Mouse (Mus musculus): Measurements from ENCODE around the gene Olfr1105. TPM values are rescaled to one million over a fixed set of nuclear protein-coding genes. Genes with fewer than 3 reads are reported as not detected.

Olfr1105 gene
- total RNA-seq (2023), result not detected in 2 replicates

GRCm38 (mm10) chr2:87036431-87036830 is at the start of gene Olfr1105:
Gene Olfr1105 (minus strand): TSS chr2:87036531.

DNA sequence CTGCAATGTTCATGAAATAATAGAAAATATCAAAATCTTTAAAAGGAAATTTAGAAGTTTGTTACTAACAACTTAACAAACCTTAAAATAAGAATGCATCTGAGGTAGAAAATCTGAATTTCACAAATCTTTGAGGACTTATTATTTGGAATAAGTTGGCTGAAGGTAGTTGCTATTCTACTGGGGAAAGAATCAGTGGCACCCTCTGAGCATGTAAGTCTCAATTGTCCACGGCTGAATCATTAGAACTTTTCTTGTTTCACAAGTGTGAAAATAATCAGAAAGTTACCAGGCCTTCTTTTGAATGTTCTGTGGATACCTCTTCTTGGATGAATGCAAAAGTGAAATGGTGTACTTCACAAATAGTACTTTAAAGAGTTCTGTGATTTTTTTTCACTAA is 39.4 kb upstream of the Olfr1105 start, which contains the start of gene Olfr1107:
Gene Olfr1107, minus strand, starts transcription at position 101 of the 400 bp plus-strand sequence.

DNA sequence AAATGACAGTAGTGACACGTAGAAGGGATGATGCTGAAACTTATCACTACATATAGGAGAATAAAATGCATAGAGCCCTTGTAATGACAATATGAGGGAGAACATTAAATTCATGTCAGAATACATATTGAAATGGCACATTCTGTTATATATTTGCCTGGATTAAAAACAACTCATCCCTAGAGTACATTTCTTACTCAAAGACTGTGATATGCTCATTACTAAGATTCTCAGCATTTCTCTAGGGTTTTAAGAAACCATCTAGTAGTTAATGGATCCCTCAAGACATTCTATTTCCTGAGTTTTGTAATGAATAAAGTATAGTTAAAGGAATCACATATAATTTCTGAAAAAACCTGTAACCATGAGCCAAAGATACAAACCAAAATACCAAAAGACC is 15.8 kb upstream of the Olfr1105 start, which contains the start of gene Olfr1106:
Gene Olfr1106, minus strand, starts transcription at position 101 of the 400 bp plus-strand sequence.

DNA sequence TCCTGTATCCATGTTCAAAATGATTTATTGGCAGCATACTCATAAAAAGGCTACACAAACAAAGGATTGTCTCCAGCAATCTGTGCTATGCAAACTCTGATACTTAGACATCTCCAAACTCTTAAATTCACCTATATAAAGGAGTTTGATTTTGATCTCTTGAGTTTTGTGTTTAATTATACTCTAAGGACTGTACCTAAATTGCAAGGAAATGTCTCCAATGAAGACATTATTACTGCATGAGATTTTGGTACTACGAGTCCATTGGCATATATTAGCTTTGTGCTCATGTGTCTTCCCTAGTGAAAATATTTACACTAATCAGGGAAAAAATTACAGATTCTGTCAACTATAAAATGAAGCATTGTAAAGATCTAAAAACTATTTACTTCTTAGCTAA is 9.4 kb downstream of the Olfr1105 start, which contains the start of gene Olfr1104:
Gene Olfr1104, minus strand, starts transcription at position 101 of the 400 bp plus-strand sequence.

DNA sequence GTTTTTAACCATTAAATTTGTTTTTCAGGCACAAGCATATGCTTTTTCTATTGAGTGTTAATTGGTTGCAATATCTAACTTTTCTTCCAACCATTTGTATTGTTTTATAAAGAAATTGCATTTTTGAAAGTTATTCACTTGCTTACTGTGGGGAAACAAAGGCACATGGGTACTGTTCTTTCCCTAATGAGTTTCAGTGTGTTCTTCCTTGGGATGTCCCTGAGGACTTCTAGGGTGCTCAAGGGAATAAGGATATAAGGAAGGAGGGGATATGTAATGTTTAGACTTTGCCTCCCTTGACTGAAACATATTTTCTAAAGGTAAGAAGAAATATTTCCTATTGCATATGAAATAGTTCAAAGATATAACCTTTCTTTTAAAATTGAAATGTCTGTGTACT is 38.2 kb downstream of the Olfr1105 start, which contains the start of gene Olfr1102:
Gene Olfr1102, plus strand, starts transcription at position 301 of the 400 bp plus-strand sequence.

DNA sequence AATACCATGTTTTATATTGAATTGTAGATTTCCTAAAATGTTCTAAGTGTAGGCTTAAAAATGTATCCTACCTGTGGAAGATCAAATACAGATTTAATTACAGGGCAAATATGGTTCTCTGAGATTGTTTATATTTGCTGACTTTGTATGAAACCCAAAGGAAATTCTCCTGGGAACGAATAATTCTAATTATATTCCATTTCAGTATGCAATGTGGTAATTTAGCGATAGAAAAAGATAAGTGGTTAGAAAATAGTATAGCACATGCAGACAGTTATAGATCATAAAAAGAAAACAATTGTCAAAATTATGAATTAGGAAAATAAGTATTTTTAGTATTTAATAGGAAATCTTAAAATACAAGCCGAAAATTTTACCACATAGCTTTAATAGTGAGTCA is 45.2 kb downstream of the Olfr1105 start, which contains the start of gene Olfr1101:
Gene Olfr1101, minus strand, starts transcription at position 101 of the 400 bp plus-strand sequence.

Other genes with a start within 250 kb of the Olfr1105 start
- gene Olfr141, start 226.5 kb downstream of the Olfr1105 start, total RNA-seq (2023), result not detected in 2 replicates
- not detected in 2 replicates for gene Olfr1094, start 211.9 kb downstream of the Olfr1105 start, total RNA-seq (2023)
- not detected in 2 replicates for gene Olfr1095, start 184.8 kb downstream of the Olfr1105 start, total RNA-seq (2023)
- gene Gm13723, start 161.7 kb downstream of the Olfr1105 start, total RNA-seq (2023), result not detected in 2 replicates
- gene Olfr1097, start 144.3 kb downstream of the Olfr1105 start, total RNA-seq (2023), result not detected in 2 replicates
- gene Olfr1098, start 112.0 kb downstream of the Olfr1105 start, total RNA-seq (2023), result not detected in 2 replicates
- not detected in 2 replicates for gene Olfr1099, start 75.8 kb downstream of the Olfr1105 start, total RNA-seq (2023)
- not detected in 2 replicates for gene Olfr1100, start 56.6 kb downstream of the Olfr1105 start, total RNA-seq (2023)
- gene Olfr1101, start 45.3 kb downstream of the Olfr1105 start, total RNA-seq (2023), result not detected in 2 replicates
- not detected in 2 replicates for gene Olfr1102, start 38.1 kb downstream of the Olfr1105 start, total RNA-seq (2023)
- not detected in 2 replicates for gene Olfr1104, start 9.5 kb downstream of the Olfr1105 start, total RNA-seq (2023)
- gene Olfr1106, start 15.7 kb upstream of the Olfr1105 start, total RNA-seq (2023), result not detected in 2 replicates
- gene Olfr1107, start 39.3 kb upstream of the Olfr1105 start, total RNA-seq (2023), result not detected in 2 replicates
- gene Olfr1109, start 59.5 kb upstream of the Olfr1105 start, total RNA-seq (2023), result not detected in 2 replicates
- gene Olfr259, start 78.0 kb upstream of the Olfr1105 start, total RNA-seq (2023), result not detected in 2 replicates
- gene Olfr1110, start 103.8 kb upstream of the Olfr1105 start, total RNA-seq (2023), result not detected in 2 replicates
- not detected in 2 replicates for gene Olfr1111, start 116.1 kb upstream of the Olfr1105 start, total RNA-seq (2023)
- not detected in 2 replicates for gene Olfr1112, start 151.3 kb upstream of the Olfr1105 start, total RNA-seq (2023)
- not detected in 2 replicates for gene Olfr1113, start 172.4 kb upstream of the Olfr1105 start, total RNA-seq (2023)
- gene Olfr1115, start 211.5 kb upstream of the Olfr1105 start, total RNA-seq (2023), result not detected in 2 replicates
- not detected in 2 replicates for gene Olfr1116, start 231.0 kb upstream of the Olfr1105 start, total RNA-seq (2023)